Mouse (Mus musculus) induced T-regulatory cell, adult 2 months (primary cell): Measurements from ENCODE around the gene Epb41l5.

Experiments
- DNase-seq: peaks from one replicate; pipeline ENCODE4 v3.0.0-alpha.2; 2012; ENCODE audit warnings: low read depth

Epb41l5 gene

GRCm38 (mm10) chr1:119533093-119533805 is 115.6 kb downstream of the Epb41l5 start:
- no peak for DNase-seq

- no peak for DNase-seq
These were observed 116.6 kb downstream of the Epb41l5 start for GRCm38 (mm10) chr1:119532165-119532564.

- no peak for DNase-seq
These were observed 117.9 kb downstream of the Epb41l5 start for GRCm38 (mm10) chr1:119530941-119531340.

- peak; percentile 91 for DNase-seq
These were observed 122.9 kb downstream of the Epb41l5 start, which contains the start of gene Tmem185b for GRCm38 (mm10) chr1:119525689-119526591. Tmem185b (plus strand) TSS chr1:119526160.

- no peak for DNase-seq
These were observed 123.8 kb downstream of the Epb41l5 start for GRCm38 (mm10) chr1:119525004-119525444.

- DNase-seq, result no peak
These were observed 125.0 kb downstream of the Epb41l5 start for GRCm38 (mm10) chr1:119523826-119524225.

- DNase-seq, result no peak
These were observed 125.4 kb downstream of the Epb41l5 start for GRCm38 (mm10) chr1:119523369-119523768.

- DNase-seq, result no peak
These were observed 126.1 kb downstream of the Epb41l5 start for GRCm38 (mm10) chr1:119522726-119523125.

- DNase-seq, result no peak
These were observed 127.1 kb downstream of the Epb41l5 start for GRCm38 (mm10) chr1:119521681-119522080.

- no peak for DNase-seq
These were observed 127.8 kb downstream of the Epb41l5 start for GRCm38 (mm10) chr1:119521029-119521428.

- DNase-seq, result no peak
These were observed 129.5 kb downstream of the Epb41l5 start for GRCm38 (mm10) chr1:119519286-119519685.

- DNase-seq, result no peak
These were observed 130.0 kb downstream of the Epb41l5 start for GRCm38 (mm10) chr1:119518786-119519185.

- DNase-seq, result no peak
These were observed 130.7 kb downstream of the Epb41l5 start for GRCm38 (mm10) chr1:119518060-119518459.

GRCm38 (mm10) chr1:119510857-119511256 is 137.9 kb downstream of the Epb41l5 start:
- no peak for DNase-seq

GRCm38 (mm10) chr1:119510409-119510808 is 138.4 kb downstream of the Epb41l5 start:
- DNase-seq, result no peak

GRCm38 (mm10) chr1:119509474-119509873 is 139.3 kb downstream of the Epb41l5 start:
- DNase-seq, result no peak

- no peak for DNase-seq
These were observed 140.3 kb downstream of the Epb41l5 start for GRCm38 (mm10) chr1:119508548-119508947.

- no peak for DNase-seq
These were observed 142.8 kb downstream of the Epb41l5 start for GRCm38 (mm10) chr1:119505951-119506350.

GRCm38 (mm10) chr1:119504260-119505062 is 144.3 kb downstream of the Epb41l5 start, which contains the start of gene Ralb:
Ralb (minus strand) TSS chr1:119504794.
- DNase-seq, result peak; percentile 96

GRCm38 (mm10) chr1:119503808-119504207 is 145.0 kb downstream of the Epb41l5 start:
- DNase-seq, result no peak

- no peak for DNase-seq
These were observed 145.6 kb downstream of the Epb41l5 start for GRCm38 (mm10) chr1:119503181-119503580.

GRCm38 (mm10) chr1:119502729-119503128 is 146.1 kb downstream of the Epb41l5 start:
- no peak for DNase-seq
